Comparison of ENCODE assay signal across 7 mouse cellular contexts in the genomic region with DNA sequence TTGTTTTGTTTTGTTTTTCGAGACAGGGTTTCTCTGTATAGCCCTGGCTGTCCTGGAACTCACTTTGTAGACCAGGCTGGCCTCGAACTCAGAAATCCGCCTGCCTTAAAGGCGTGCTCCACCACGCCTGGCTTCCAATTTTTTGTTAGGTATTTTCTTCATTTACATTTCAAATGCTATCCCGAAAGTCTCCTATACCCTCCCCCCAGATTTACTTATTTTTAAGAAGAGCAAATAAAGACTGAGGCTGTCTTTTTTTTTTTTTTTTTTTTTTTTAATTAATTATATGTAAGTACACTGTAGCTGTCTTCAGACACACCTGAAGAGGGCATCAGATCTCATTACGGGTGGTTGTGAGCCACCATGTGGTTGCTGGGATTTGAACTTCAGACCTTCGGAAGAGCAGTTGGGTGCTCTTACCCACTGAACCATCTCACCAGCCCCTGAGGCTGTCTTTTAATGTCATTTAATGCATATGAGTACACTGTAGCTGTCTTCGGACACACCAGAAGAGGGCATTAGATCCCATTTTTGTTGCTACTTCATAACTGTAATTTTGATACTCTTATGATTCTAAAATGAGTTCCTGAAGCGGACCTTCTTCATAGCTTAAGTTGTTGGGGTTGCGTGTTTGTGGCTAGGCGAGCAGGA. TPM values are rescaled to one million over a fixed set of nuclear protein-coding genes. Genes with fewer than 3 reads are reported as not detected.
DNase-seq lines count a peak whose midpoint lies in the region; ATAC-seq and TF ChIP-seq lines count a peak whose summit lies in the region.
"Not testable (repeated sequence)": the region's sequence is repeated elsewhere in the genome, so short reads cannot be mapped to it uniquely, and the experiment has no call there.

No protein-coding gene starts in this region.

- not testable (repeated sequence) for H3K9me3 ChIP-seq in forebrain, embryonic 12.5 days; heart, embryonic 14.5 days (ENCODE audit: control insufficient read depth, low read length); intestine, embryonic 15.5 days; neural tube, embryonic 15.5 days (replicated peaks)

- H3K27me3 ChIP-seq in forebrain, embryonic 12.5 days; heart, embryonic 14.5 days (ENCODE audit: control insufficient read depth, insufficient read depth, low read length); intestine, embryonic 15.5 days (replicated peaks); liver, adult 2 months (ENCODE audit: control insufficient read depth, insufficient read depth, low read length); neural tube, embryonic 15.5 days (replicated peaks): not testable (repeated sequence)

- H3K36me3 ChIP-seq in forebrain, embryonic 12.5 days (replicated peaks); heart, embryonic 14.5 days (ENCODE audit: control insufficient read depth, insufficient read depth, low read length); intestine, embryonic 15.5 days; liver, adult 2 months (ENCODE audit: control insufficient read depth, insufficient read depth, low read length); neural tube, embryonic 15.5 days: not testable (repeated sequence)

- not testable (repeated sequence) for TF ChIP-seq CTCF in bone marrow macrophage, adult 2 months (IDR thresholded peaks at IDR 0.05; ENCODE audit: low read depth, low read length)
- TF ChIP-seq CTCF in liver, adult 2 months (IDR thresholded peaks at IDR 0.05; ENCODE audit: low read depth, low read length) = 0 out of 2 replicates have a peak, but pooled peaks have one; percentile 20

- H3K4me1 ChIP-seq in bone marrow macrophage, adult 2 months (ENCODE audit: control insufficient read depth, insufficient read depth, low read length) = peaks cover 25% of the 10 kb centered on the region
- H3K4me1 ChIP-seq in forebrain, embryonic 12.5 days; heart, embryonic 14.5 days (ENCODE audit: control insufficient read depth in 2 of 2, insufficient read depth in 2 of 2, low read length in 2 of 2); intestine, embryonic 15.5 days (replicated peaks); liver, adult 2 months (ENCODE audit: control insufficient read depth, insufficient read depth, low read length); neural tube, embryonic 15.5 days: not testable (repeated sequence)

- ATAC-seq in forebrain, embryonic 12.5 days (ENCODE audit: low FRiP score); neural tube, embryonic 15.5 days (ENCODE audit: low FRiP score): not testable (repeated sequence)
- peak; percentile 47; the same call in 1 of the 2 replicates for ATAC-seq in heart, embryonic 14.5 days (ENCODE audit: insufficient number of reproducible peaks, insufficient read depth, low FRiP score, low read depth)
- ATAC-seq in intestine, embryonic 15.5 days = peak; percentile 89
- ATAC-seq in megakaryocyte progenitor cell, adult 5-6 weeks (replicated peaks; ENCODE audit: poor library complexity) = peak; percentile 51

- H3K9ac ChIP-seq in forebrain, embryonic 12.5 days = peak overlapping the region; percentile 59
- H3K9ac ChIP-seq in heart, embryonic 14.5 days (ENCODE audit: low read length) = peak overlapping the region; percentile 93
- peak overlapping the region; percentile 87 for H3K9ac ChIP-seq in intestine, embryonic 15.5 days
- not testable (repeated sequence) for H3K9ac ChIP-seq in liver, adult 2 months (ENCODE audit: low read depth, low read length)
- H3K9ac ChIP-seq in neural tube, embryonic 15.5 days (replicated peaks) = peak overlapping the region; percentile 59

- 42% methylated on average over 12 of the region's 12 CpGs for WGBS in forebrain, embryonic 12.5 days
- WGBS in heart, embryonic 14.5 days = 45% methylated on average over 12 of the region's 12 CpGs
- WGBS in intestine, embryonic 15.5 days = 44% methylated on average over 12 of the region's 12 CpGs
- WGBS in liver, adult 2 months = 48% methylated on average over 12 of the region's 12 CpGs
- WGBS in neural tube, embryonic 15.5 days = 50% methylated on average over 12 of the region's 12 CpGs

- not testable (repeated sequence) for DNase-seq in liver, adult 2 months (ENCODE audit: extremely low read depth, low read depth, low spot score)

- peak overlapping the region; percentile 74 for H3K4me2 ChIP-seq in forebrain, embryonic 12.5 days
- H3K4me2 ChIP-seq in heart, embryonic 14.5 days (ENCODE audit: low read length) = peak overlapping the region; percentile 66
- H3K4me2 ChIP-seq in intestine, embryonic 15.5 days (replicated peaks) = peak overlapping the region; percentile 72
- peak overlapping the region; percentile 69 for H3K4me2 ChIP-seq in neural tube, embryonic 15.5 days

- H3K4me3 ChIP-seq in bone marrow macrophage, adult 2 months (ENCODE audit: insufficient read depth, low read length) = peak overlapping the region; percentile 43
- peak overlapping the region; percentile 55 for H3K4me3 ChIP-seq in forebrain, embryonic 12.5 days (replicated peaks)
- H3K4me3 ChIP-seq in heart, embryonic 14.5 days (ENCODE audit: control insufficient read depth in 1 of 2, insufficient read depth in 1 of 2, low read depth in 1 of 2, low read length in 2 of 2) = peak overlapping the region; percentile 83 to 85
- H3K4me3 ChIP-seq in intestine, embryonic 15.5 days (replicated peaks) = peak overlapping the region; percentile 83
- H3K4me3 ChIP-seq in liver, adult 2 months (ENCODE audit: insufficient read depth, low read depth, low read length) = peak overlapping the region; percentile 3; the same call in 1 of the 2 replicates
- H3K4me3 ChIP-seq in neural tube, embryonic 15.5 days (replicated peaks) = peak overlapping the region; percentile 51

- H3K79me2 ChIP-seq in liver, adult 2 months (ENCODE audit: control insufficient read depth, insufficient read depth, low read length) = not testable (repeated sequence)

- H3K27ac ChIP-seq in bone marrow macrophage, adult 2 months (ENCODE audit: insufficient read depth, low read depth, low read length) = peak overlapping the region; percentile 69
- not testable (repeated sequence) for H3K27ac ChIP-seq in forebrain, embryonic 12.5 days; liver, adult 2 months (replicated peaks; ENCODE audit: insufficient read depth, low read depth, low read length)
- H3K27ac ChIP-seq in heart, embryonic 14.5 days (replicated peaks in 1 of 2; ENCODE audit: control insufficient read depth in 1 of 2, insufficient read depth in 1 of 2, low read depth in 2 of 2, low read length in 2 of 2) = peak overlapping the region; percentile 72 to 87; a peak in 3 of 4 replicates
- peak overlapping the region; percentile 90 for H3K27ac ChIP-seq in intestine, embryonic 15.5 days
- peak overlapping the region; percentile 76; the same call in 1 of the 2 replicates for H3K27ac ChIP-seq in neural tube, embryonic 15.5 days (replicated peaks)

- not testable (repeated sequence) for TF ChIP-seq POLR2A in bone marrow macrophage, adult 2 months (IDR thresholded peaks at IDR 0.05; ENCODE audit: borderline replicate concordance, low read depth, low read length); liver, adult 2 months (IDR thresholded peaks at IDR 0.05; ENCODE audit: extremely low read depth, insufficient read depth, low read length)

RNA-seq across cellular contexts. Expression of a gene that starts 0.5 kb away (rescaled TPM):
- 17.9 and 19.4 TPM in 2 replicates for polyA plus RNA-seq in bone marrow macrophage, adult 2 months (2012; ENCODE audit: insufficient read depth, insufficient read length, missing spikeins)
- 2.8 and 2.9 TPM in 2 replicates for polyA plus RNA-seq in forebrain, embryonic 12.5 days (2016; fragmentation: Nextera tagmentation; extraction: Ambion mirVana)
- 10.6 and 10.8 TPM in 2 replicates for polyA plus RNA-seq in heart, embryonic 14.5 days (2014; fragmentation: Nextera tagmentation; extraction: Ambion mirVana)
- polyA plus RNA-seq in intestine, embryonic 15.5 days (2015; fragmentation: Nextera tagmentation; extraction: Ambion mirVana) = 10.1 and 10.8 TPM in 2 replicates
- 6.1 and 6.6 TPM in 2 replicates for total RNA-seq in liver, adult 2 months (2014; rRNA removed)
- polyA plus RNA-seq in liver, adult 2 months (2012; rRNA removed) = 9.4 and 11.0 TPM in 2 replicates
- total RNA-seq in megakaryocyte progenitor cell, adult 5-6 weeks (2015) = 4.5 and 7.9 TPM in 2 replicates
- total RNA-seq in megakaryocyte progenitor cell, adult 5-6 weeks (2017) = 4.8 and 6.5 TPM in 2 replicates
- 2.9 and 6.2 TPM in 2 replicates for polyA plus RNA-seq in neural tube, embryonic 15.5 days (2015; fragmentation: Nextera tagmentation; extraction: Ambion mirVana)

RNA-seq across cellular contexts. Expression of a gene that starts 25.6 kb away (rescaled TPM):
- polyA plus RNA-seq in bone marrow macrophage, adult 2 months (2012; ENCODE audit: insufficient read depth, insufficient read length, missing spikeins) = 34.5 and 38.1 TPM in 2 replicates
- 61.9 and 65.5 TPM in 2 replicates for polyA plus RNA-seq in forebrain, embryonic 12.5 days (2016; fragmentation: Nextera tagmentation; extraction: Ambion mirVana)
- polyA plus RNA-seq in heart, embryonic 14.5 days (2014; fragmentation: Nextera tagmentation; extraction: Ambion mirVana) = 71.3 and 75.2 TPM in 2 replicates
- 43.2 and 46.6 TPM in 2 replicates for polyA plus RNA-seq in intestine, embryonic 15.5 days (2015; fragmentation: Nextera tagmentation; extraction: Ambion mirVana)
- 32.1 and 37.1 TPM in 2 replicates for total RNA-seq in liver, adult 2 months (2014; rRNA removed)
- 8.4 and 8.9 TPM in 2 replicates for polyA plus RNA-seq in liver, adult 2 months (2012; rRNA removed)
- total RNA-seq in megakaryocyte progenitor cell, adult 5-6 weeks (2015) = 64.7 and 66.6 TPM in 2 replicates
- total RNA-seq in megakaryocyte progenitor cell, adult 5-6 weeks (2017) = 50.6 and 51.4 TPM in 2 replicates
- polyA plus RNA-seq in neural tube, embryonic 15.5 days (2015; fragmentation: Nextera tagmentation; extraction: Ambion mirVana) = 70.2 and 72.9 TPM in 2 replicates

RNA-seq across cellular contexts. Expression of a gene that starts 29.3 kb away (rescaled TPM):
- 167 and 174 TPM in 2 replicates for polyA plus RNA-seq in bone marrow macrophage, adult 2 months (2012; ENCODE audit: insufficient read depth, insufficient read length, missing spikeins)
- polyA plus RNA-seq in forebrain, embryonic 12.5 days (2016; fragmentation: Nextera tagmentation; extraction: Ambion mirVana) = 1.4 and 1.7 TPM in 2 replicates
- polyA plus RNA-seq in heart, embryonic 14.5 days (2014; fragmentation: Nextera tagmentation; extraction: Ambion mirVana) = 1.6 and 2.1 TPM in 2 replicates
- polyA plus RNA-seq in intestine, embryonic 15.5 days (2015; fragmentation: Nextera tagmentation; extraction: Ambion mirVana) = 3.6 and 4.2 TPM in 2 replicates
- total RNA-seq in liver, adult 2 months (2014; rRNA removed) = 32.1 and 33.4 TPM in 2 replicates
- 23.6 and 27.3 TPM in 2 replicates for polyA plus RNA-seq in liver, adult 2 months (2012; rRNA removed)
- total RNA-seq in megakaryocyte progenitor cell, adult 5-6 weeks (2015) = 0.07 and 0.17 TPM in 2 replicates
- 0.12 and 0.61 TPM in 2 replicates for total RNA-seq in megakaryocyte progenitor cell, adult 5-6 weeks (2017)
- 3.4 and 4.1 TPM in 2 replicates for polyA plus RNA-seq in neural tube, embryonic 15.5 days (2015; fragmentation: Nextera tagmentation; extraction: Ambion mirVana)

RNA-seq across cellular contexts. Expression of a gene that starts 41.2 kb away (rescaled TPM):
- 7.7 and 12.4 TPM in 2 replicates for polyA plus RNA-seq in bone marrow macrophage, adult 2 months (2012; ENCODE audit: insufficient read depth, insufficient read length, missing spikeins)
- 27.8 and 30.4 TPM in 2 replicates for polyA plus RNA-seq in forebrain, embryonic 12.5 days (2016; fragmentation: Nextera tagmentation; extraction: Ambion mirVana)
- 28.3 and 29.4 TPM in 2 replicates for polyA plus RNA-seq in heart, embryonic 14.5 days (2014; fragmentation: Nextera tagmentation; extraction: Ambion mirVana)
- polyA plus RNA-seq in intestine, embryonic 15.5 days (2015; fragmentation: Nextera tagmentation; extraction: Ambion mirVana) = 30.9 and 33.8 TPM in 2 replicates
- 20.5 and 21.6 TPM in 2 replicates for total RNA-seq in liver, adult 2 months (2014; rRNA removed)
- 5.0 and 5.3 TPM in 2 replicates for polyA plus RNA-seq in liver, adult 2 months (2012; rRNA removed)
- 26.8 and 28.9 TPM in 2 replicates for total RNA-seq in megakaryocyte progenitor cell, adult 5-6 weeks (2015)
- total RNA-seq in megakaryocyte progenitor cell, adult 5-6 weeks (2017) = 21.1 and 27.3 TPM in 2 replicates
- polyA plus RNA-seq in neural tube, embryonic 15.5 days (2015; fragmentation: Nextera tagmentation; extraction: Ambion mirVana) = 21.9 and 26.3 TPM in 2 replicates

Comparison
In these comparisons a context has a peak if more than half of its experiments do, and no peak if none do; other contexts are left out.
1. H3K4me3 ChIP-seq: peak in every context shown above with its lines; median percentile 84 in heart, embryonic 14.5 days; 83 in intestine, embryonic 15.5 days; 55 in forebrain, embryonic 12.5 days; 51 in neural tube, embryonic 15.5 days; 43 in bone marrow macrophage, adult 2 months; 3 in liver, adult 2 months.